ENCODE assay signal across 26 mouse cellular contexts in the genomic region with DNA sequence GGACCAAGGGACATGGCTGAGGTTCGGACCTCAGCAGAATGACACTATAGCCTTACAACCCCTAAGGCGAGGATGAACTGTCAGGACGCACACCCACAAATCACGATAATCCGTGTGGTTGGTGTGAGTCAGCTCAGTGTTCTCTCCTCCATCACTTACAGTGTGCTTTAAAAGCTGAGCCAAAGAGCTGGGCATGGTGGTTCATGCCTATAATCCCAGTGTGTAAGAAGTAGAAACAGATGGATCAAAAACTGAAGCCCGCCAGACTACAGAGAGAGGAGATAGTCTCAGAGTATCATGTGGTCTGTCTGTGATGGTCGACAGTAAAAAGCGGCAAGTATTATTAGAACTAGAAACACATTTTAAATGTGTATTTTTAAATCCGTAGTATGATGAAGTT.
"Had no signal": no experiment of that assay in that cellular context is flagged by ENCODE, and none has a peak within 500 bp of the region (broad histone marks: within the 10 kb centered on the region; RNA-seq: fewer than 3 reads in every experiment).

No protein-coding gene starts in this region.

- H3K27me3 ChIP-seq: heart, embryonic 13.5 days; heart, embryonic 15.5 days; hindbrain, embryonic 13.5 days; hindbrain, embryonic 15.5 days; kidney, embryonic 15.5 days; limb, embryonic 13.5 days; liver, embryonic 12.5 days had no signal

- ATAC-seq: hindbrain, postnatal 0 days; intestine, embryonic 16.5 days; liver, embryonic 12.5 days had no signal

- H3K9ac ChIP-seq: heart, embryonic 13.5 days; heart, embryonic 15.5 days; hindbrain, embryonic 13.5 days; hindbrain, embryonic 15.5 days; kidney, embryonic 15.5 days; limb, embryonic 13.5 days; limb, embryonic 15.5 days; liver, embryonic 12.5 days; liver, embryonic 14.5 days had no signal

- H3K4me3 ChIP-seq: heart, adult 2 months; heart, embryonic 13.5 days; heart, embryonic 15.5 days; hindbrain, embryonic 13.5 days; hindbrain, embryonic 15.5 days; kidney, embryonic 15.5 days; limb, embryonic 13.5 days; limb, embryonic 15.5 days; liver, embryonic 12.5 days had no signal

- H3K9me3 ChIP-seq: heart, embryonic 13.5 days; heart, embryonic 15.5 days; hindbrain, embryonic 13.5 days; hindbrain, embryonic 15.5 days; kidney, embryonic 15.5 days; limb, embryonic 13.5 days; limb, embryonic 15.5 days; liver, embryonic 12.5 days had no signal

- H3K4me2 ChIP-seq: heart, embryonic 11.5 days; heart, embryonic 13.5 days; heart, embryonic 15.5 days; hindbrain, embryonic 13.5 days; hindbrain, embryonic 15.5 days; kidney, embryonic 15.5 days; limb, embryonic 13.5 days; limb, embryonic 15.5 days; liver, embryonic 12.5 days had no signal

- H3K36me3 ChIP-seq: heart, embryonic 13.5 days; heart, embryonic 15.5 days; hindbrain, embryonic 13.5 days; hindbrain, embryonic 15.5 days; kidney, embryonic 15.5 days; limb, embryonic 13.5 days; limb, embryonic 15.5 days; liver, embryonic 12.5 days had no signal

- H3K27ac ChIP-seq: heart, adult 2 months; hindbrain, embryonic 13.5 days; hindbrain, embryonic 15.5 days; kidney, embryonic 15.5 days; kidney, postnatal 0 days; limb, embryonic 13.5 days; limb, embryonic 15.5 days; liver, embryonic 12.5 days; liver, embryonic 14.5 days had no signal

- DNase-seq: gastrocnemius, postnatal 14 days; gastrocnemius, postnatal 36 days; heart, adult 11 months; heart, adult 2 months; heart, postnatal 14 days; heart, postnatal 36 days; kidney, adult 11 months; kidney, adult 2 months; kidney, adult 9 months; kidney, postnatal 14 days; kidney, postnatal 36 days; layer of hippocampus, postnatal 36 days; left cerebral cortex, postnatal 4 days had no signal

- H3K4me1 ChIP-seq: liver, embryonic 12.5 days had no signal
